Mouse (Mus musculus) stomach, embryonic 15.5 days (tissue): ENCODE results near the gene Gng3. TPM values are rescaled to one million over a fixed set of nuclear protein-coding genes. Genes with fewer than 3 reads are reported as not detected.

ENCODE experiments used
- ATAC-seq: fragments of 200-750 bp; cut with Nextera tagmentation; 2 replicates; pipeline ENCODE4 v1.8.0; 2017; ENCODE audit warnings: low read depth, moderate number of reproducible peaks, moderate TSS enrichment; ENCODE audit not compliant: insufficient read depth, low FRiP score
- H3K27ac ChIP-seq: fragments of 300-500 bp; sonication (generic); 2 replicates; pipeline ENCODE4 v1.5.1; 2015; ENCODE audit warnings: mild to moderate bottlenecking, inconsistent platforms
- H3K27me3 ChIP-seq: fragments of 300-500 bp; sonication (generic); replicated peaks from 2 replicates; pipeline ENCODE4 v1.6.1; 2015; ENCODE audit warnings: inconsistent platforms
- H3K36me3 ChIP-seq: fragments of 300-500 bp; sonication (generic); 2 replicates; pipeline ENCODE4 v1.6.1; 2015; ENCODE audit warnings: inconsistent platforms
- H3K4me1 ChIP-seq: fragments of 300-500 bp; sonication (generic); 2 replicates; pipeline ENCODE4 v1.6.1; 2015; ENCODE audit warnings: inconsistent platforms
- H3K4me2 ChIP-seq: fragments of 300-500 bp; sonication (generic); 2 replicates; pipeline ENCODE4 v1.6.1; 2015; ENCODE audit warnings: mild to moderate bottlenecking, inconsistent platforms
- H3K4me3 ChIP-seq: fragments of 300-500 bp; sonication (generic); replicated peaks from 2 replicates; pipeline ENCODE4 v1.5.1; 2015; ENCODE audit warnings: inconsistent platforms
- H3K9ac ChIP-seq: fragments of 300-500 bp; sonication (generic); 2 replicates; pipeline ENCODE4 v1.6.1; 2015; ENCODE audit warnings: inconsistent platforms
- H3K9me3 ChIP-seq: fragments of 300-500 bp; sonication (generic); 2 replicates; pipeline ENCODE4 v1.6.1; 2016; ENCODE audit warnings: inconsistent platforms
- WGBS: fragments of 180-500 bp; shearing (Covaris S2); methylation state at CpG from one replicate; pipeline ENCODE4 v1.1.7; 2015; 5-methylcytosine and 5-hydroxymethylcytosine counted together
- polyA plus RNA-seq: library from polyadenylated mRNA; unstranded; fragments of >200 nt; fragmentation: Nextera tagmentation; extraction: Ambion mirVana; gene quantifications from 2 replicates; pipeline ENCODE4 v1.2.1, GENCODE M21; 2015

The Gng3 gene
- polyA plus RNA-seq = 11.2 and 14.7 TPM in 2 replicates

GRCm38 (mm10) chr19:8839103-8839907 is at the start of gene Gng3:
Gene Gng3 (minus strand): TSS chr19:8839194.
- Histone ChIP-seq H3K9me3 (no peaks in the 10 kb centered on the region), H3K27me3 (no peaks in the 10 kb centered on the region), H3K4me3 (peak within 1 kb of the TSS; percentile 61), H3K36me3 (peaks cover 7% of the 10 kb centered on the region), H3K9ac (no peak within 1 kb of the TSS), H3K27ac (peak within 1 kb of the TSS; percentile 98; the same call in 1 of the 2 replicates), H3K4me1 (peaks cover 20% of the 10 kb centered on the region), H3K4me2 (peak within 1 kb of the TSS; percentile 92)
- WGBS = 69% methylated on average over 11 of the region's 11 CpGs
- ATAC-seq = 0 out of 2 replicates have a peak, but pooled peaks have one; percentile 2

- ATAC-seq = no peak
- Histone ChIP-seq H3K9me3 (no peaks in the 10 kb centered on the region), H3K27me3 (no peaks in the 10 kb centered on the region), H3K4me1 (peaks cover 6% of the 10 kb centered on the region; the same call in 1 of the 2 replicates), H3K36me3 (0 out of 2 replicates have a peak, but pooled peaks cover 4% of the 10 kb centered on the region), H3K4me2 (peak overlapping the region; percentile 57), H3K4me3 (peak overlapping the region; percentile 59), H3K9ac (peak overlapping the region; percentile 55; the same call in 1 of the 2 replicates), H3K27ac (peak overlapping the region; percentile 80)
- 13% methylated on average over 19 of the region's 19 CpGs for WGBS
These were observed 48.8 kb upstream of the Gng3 start for GRCm38 (mm10) chr19:8887585-8888463.

- Histone ChIP-seq H3K36me3 (0 out of 2 replicates have a peak, but pooled peaks cover 4% of the 10 kb centered on the region), H3K27ac (peak overlapping the region; percentile 80), H3K4me1 (peaks cover 6% of the 10 kb centered on the region; the same call in 1 of the 2 replicates), H3K4me2 (0 out of 2 replicates have a peak overlapping the region, but pooled peaks have one; percentile 57), H3K27me3 (no peaks in the 10 kb centered on the region), H3K4me3 (no peak overlapping the region), H3K9ac (no peak overlapping the region), H3K9me3 (no peaks in the 10 kb centered on the region)
- ATAC-seq = no peak
- WGBS = 43% methylated on average over 1 of the region's 1 CpGs
These were observed 48.1 kb upstream of the Gng3 start for GRCm38 (mm10) chr19:8886916-8887584.

- no peak within 1 kb of the TSS for H3K4me2 ChIP-seq
These were observed 44.6 kb upstream of the Gng3 start, which contains the start of the genes Lbhd1 and Gm49403 for GRCm38 (mm10) chr19:8883616-8884015. Gene Lbhd1 (plus strand): TSS chr19:8883732. Gene Gm49403 (plus strand): TSS chr19:8883930.

GRCm38 (mm10) chr19:8881034-8881392 is 42.0 kb upstream of the Gng3 start:
- H3K36me3 ChIP-seq = peaks cover 9% of the 10 kb centered on the region; the same call in 1 of the 2 replicates
- no peaks in the 10 kb centered on the region for H3K9me3 ChIP-seq
- no peak overlapping the region for H3K27ac ChIP-seq
- no peaks in the 10 kb centered on the region for H3K27me3 ChIP-seq
- H3K4me3 ChIP-seq = peak overlapping the region; percentile 68
- 13% methylated on average over 3 of the region's 3 CpGs for WGBS
- peaks cover 9% of the 10 kb centered on the region; the same call in 1 of the 2 replicates for H3K4me1 ChIP-seq
- no peak for ATAC-seq
- H3K4me2 ChIP-seq = peak overlapping the region; percentile 72
- H3K9ac ChIP-seq = peak overlapping the region; percentile 89; the same call in 1 of the 2 replicates

More at GRCm38 (mm10) chr19:8883616-8884015, 44.6 kb upstream of the Gng3 start, which contains the start of the genes Lbhd1 and Gm49403:
- no peaks in the 10 kb centered on the region for H3K36me3 ChIP-seq
- H3K4me3 ChIP-seq = no peak within 1 kb of the TSS
- H3K9ac ChIP-seq = no peak within 1 kb of the TSS
- H3K27ac ChIP-seq = no peak within 1 kb of the TSS
- H3K27me3 ChIP-seq = no peaks in the 10 kb centered on the region
- H3K9me3 ChIP-seq = no peaks in the 10 kb centered on the region
- WGBS = 83% methylated on average over 3 of the region's 3 CpGs
- H3K4me1 ChIP-seq = peaks cover 9% of the 10 kb centered on the region; the same call in 1 of the 2 replicates
- no peak for ATAC-seq

GRCm38 (mm10) chr19:8880311-8881033 is 41.5 kb upstream of the Gng3 start, which contains the start of gene Uqcc3:
Gene Uqcc3 (minus strand): TSS chr19:8880923.
- Histone ChIP-seq H3K4me2 (peak within 1 kb of the TSS; percentile 72), H3K4me1 (peaks cover 9% of the 10 kb centered on the region; the same call in 1 of the 2 replicates), H3K9me3 (no peaks in the 10 kb centered on the region), H3K4me3 (peak within 1 kb of the TSS; percentile 68), H3K9ac (peak within 1 kb of the TSS; percentile 89), H3K36me3 (peaks cover 13% of the 10 kb centered on the region), H3K27ac (peak within 1 kb of the TSS; percentile 89), H3K27me3 (no peaks in the 10 kb centered on the region)
- peak; percentile 93 for ATAC-seq
- under 1% methylated on average over 42 of the region's 42 CpGs for WGBS

GRCm38 (mm10) chr19:8875031-8875430 is 36.0 kb upstream of the Gng3 start:
- 86% methylated on average over 7 of the region's 7 CpGs for WGBS
- Histone ChIP-seq H3K9ac (no peak overlapping the region), H3K4me3 (no peak overlapping the region), H3K9me3 (no peaks in the 10 kb centered on the region), H3K27ac (no peak overlapping the region), H3K36me3 (peaks cover 24% of the 10 kb centered on the region), H3K4me1 (peaks cover 13% of the 10 kb centered on the region), H3K4me2 (no peak overlapping the region), H3K27me3 (no peaks in the 10 kb centered on the region)
- no peak for ATAC-seq

GRCm38 (mm10) chr19:8872266-8872840 is 33.4 kb upstream of the Gng3 start:
- Histone ChIP-seq H3K27ac (peak overlapping the region; percentile 84), H3K4me3 (peak overlapping the region; percentile 97), H3K4me2 (peak overlapping the region; percentile 87), H3K36me3 (peaks cover 24% of the 10 kb centered on the region), H3K4me1 (peaks cover 6% of the 10 kb centered on the region), H3K9ac (peak overlapping the region; percentile 94), H3K9me3 (no peaks in the 10 kb centered on the region), H3K27me3 (no peaks in the 10 kb centered on the region)
- ATAC-seq = no peak
- WGBS = 59% methylated on average over 10 of the region's 10 CpGs

- peak; percentile 97 for ATAC-seq
- Histone ChIP-seq H3K27me3 (no peaks in the 10 kb centered on the region), H3K4me1 (peaks cover 6% of the 10 kb centered on the region), H3K27ac (peak within 1 kb of the TSS; percentile 84), H3K9ac (peak within 1 kb of the TSS; percentile 94), H3K9me3 (no peaks in the 10 kb centered on the region), H3K4me2 (peak within 1 kb of the TSS; percentile 87), H3K36me3 (peaks cover 18% of the 10 kb centered on the region), H3K4me3 (peak within 1 kb of the TSS; percentile 97)
- under 1% methylated on average over 59 of the region's 59 CpGs for WGBS
These were observed 32.5 kb upstream of the Gng3 start, which contains the start of gene Ubxn1 for GRCm38 (mm10) chr19:8871267-8872186. Gene Ubxn1 (plus strand): TSS chr19:8871496.
